Mouse (Mus musculus) megakaryocyte, embryonic 14.5 days (primary cell): ENCODE data around the gene Vwa3b. TPM values are rescaled to one million over a fixed set of nuclear protein-coding genes. Genes with fewer than 3 reads are reported as not detected.

ENCODE experiments used
- H3K27me3 ChIP-seq: replicated peaks from 2 replicates; pipeline ENCODE3; 2012; ENCODE audit warnings: inconsistent platforms
- H3K36me3 ChIP-seq: replicated peaks from 2 replicates; pipeline ENCODE3; 2012; ENCODE audit warnings: low read length, inconsistent platforms, mixed read lengths
- H3K4me1 ChIP-seq: 2 replicates; pipeline ENCODE4 v1.6.1; 2012; ENCODE audit warnings: inconsistent platforms
- H3K4me3 ChIP-seq: replicated peaks from 2 replicates; pipeline ENCODE3; 2012; ENCODE audit warnings: moderate library complexity, mild to moderate bottlenecking, inconsistent platforms
- H3K9me3 ChIP-seq: 2 replicates; pipeline ENCODE4 v1.6.1; 2012; ENCODE audit warnings: inconsistent platforms
- FLI1 ChIP-seq: IDR thresholded peaks from 2 replicates; pipeline ENCODE4 v1.6.1; 2012; ENCODE audit warnings: low read length, inconsistent platforms, mixed read lengths
- GATA1 ChIP-seq: IDR thresholded peaks from 3 replicates; pipeline ENCODE4 v1.6.1; 2012; ENCODE audit warnings: mixed read lengths, low read length, inconsistent platforms, borderline replicate concordance
- polyA plus RNA-seq: library from polyadenylated mRNA; stranded (reverse); fragments of >175 nt; gene quantifications from 2 replicates; pipeline ENCODE4 v1.2.3, GENCODE M21; 2012; ENCODE audit warnings: low replicate concordance; ENCODE audit not compliant: insufficient read depth

Vwa3b gene
- polyA plus RNA-seq, 1 experiment: not detected

- Histone ChIP-seq H3K36me3 (no peaks in the 10 kb centered on the region), H3K27me3 (peaks cover 16% of the 10 kb centered on the region), H3K4me3 (no peak overlapping the region), H3K9me3 (0 out of 2 replicates have a peak, but pooled peaks cover 5% of the 10 kb centered on the region), H3K4me1 (no peaks in the 10 kb centered on the region)
- no peak for TF ChIP-seq FLI1
- no peak for TF ChIP-seq GATA1
Measured at GRCm38 (mm10) chr1:37056831-37057561, 30.6 kb downstream of the Vwa3b start.

DNA sequence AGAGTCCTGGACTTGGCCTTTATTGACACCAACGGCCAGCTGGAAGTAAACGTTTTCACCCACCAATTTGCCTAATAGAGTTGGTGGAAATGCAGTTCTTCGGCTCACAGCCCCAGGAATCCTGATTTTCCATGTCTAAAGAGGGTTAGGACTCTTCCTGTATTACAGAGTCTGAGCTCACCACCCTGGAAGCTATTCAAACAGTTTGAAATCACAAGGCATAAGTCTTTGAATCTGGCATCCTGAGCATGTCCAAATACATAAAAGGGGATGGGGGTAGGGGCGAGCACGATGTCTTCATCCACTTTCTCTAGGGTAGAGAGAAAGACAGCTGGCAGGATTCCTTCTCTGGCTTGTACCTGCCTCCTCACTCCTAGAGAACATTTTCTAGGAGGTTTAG is 34.5 kb downstream of the Vwa3b start:
- Histone ChIP-seq H3K4me3 (no peak overlapping the region), H3K27me3 (peaks cover 20% of the 10 kb centered on the region), H3K36me3 (no peaks in the 10 kb centered on the region), H3K9me3 (0 out of 2 replicates have a peak, but pooled peaks cover 3% of the 10 kb centered on the region), H3K4me1 (no peaks in the 10 kb centered on the region)
- TF ChIP-seq GATA1 (no peak), FLI1 (no peak)

DNA sequence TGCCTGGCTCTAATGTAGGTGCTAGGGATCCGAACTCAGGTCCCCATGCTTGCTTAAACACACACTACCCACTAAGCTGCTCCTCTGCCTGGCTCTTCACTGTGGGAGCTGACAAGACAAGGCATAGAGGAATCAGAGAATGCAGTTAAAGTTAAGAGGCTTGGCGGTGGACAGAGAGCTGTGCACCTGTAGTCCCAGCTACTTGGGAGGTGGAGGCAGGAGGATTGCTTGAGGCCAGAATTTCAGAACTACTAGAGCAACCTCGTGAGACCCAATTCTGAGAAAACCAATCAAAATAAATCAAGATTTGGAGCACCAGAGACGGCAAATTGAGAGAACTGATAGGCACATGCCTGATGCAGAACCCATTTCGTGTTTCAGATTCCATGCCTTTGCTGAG is 36.7 kb downstream of the Vwa3b start:
- Histone ChIP-seq H3K27me3 (peaks cover 17% of the 10 kb centered on the region), H3K4me1 (no peaks in the 10 kb centered on the region), H3K4me3 (no peak overlapping the region), H3K36me3 (no peaks in the 10 kb centered on the region), H3K9me3 (0 out of 2 replicates have a peak, but pooled peaks cover under 1% of the 10 kb centered on the region)
- TF ChIP-seq GATA1: no peak
- no peak for TF ChIP-seq FLI1

- TF ChIP-seq GATA1: no peak
- TF ChIP-seq FLI1: no peak
- no peaks in the 10 kb centered on the region for H3K36me3 ChIP-seq
- peaks cover 15% of the 10 kb centered on the region for H3K27me3 ChIP-seq
- no peak overlapping the region for H3K4me3 ChIP-seq
- no peaks in the 10 kb centered on the region for H3K4me1 ChIP-seq
- no peaks in the 10 kb centered on the region for H3K9me3 ChIP-seq
Measured at GRCm38 (mm10) chr1:37063841-37064240, 37.4 kb downstream of the Vwa3b start.

DNA sequence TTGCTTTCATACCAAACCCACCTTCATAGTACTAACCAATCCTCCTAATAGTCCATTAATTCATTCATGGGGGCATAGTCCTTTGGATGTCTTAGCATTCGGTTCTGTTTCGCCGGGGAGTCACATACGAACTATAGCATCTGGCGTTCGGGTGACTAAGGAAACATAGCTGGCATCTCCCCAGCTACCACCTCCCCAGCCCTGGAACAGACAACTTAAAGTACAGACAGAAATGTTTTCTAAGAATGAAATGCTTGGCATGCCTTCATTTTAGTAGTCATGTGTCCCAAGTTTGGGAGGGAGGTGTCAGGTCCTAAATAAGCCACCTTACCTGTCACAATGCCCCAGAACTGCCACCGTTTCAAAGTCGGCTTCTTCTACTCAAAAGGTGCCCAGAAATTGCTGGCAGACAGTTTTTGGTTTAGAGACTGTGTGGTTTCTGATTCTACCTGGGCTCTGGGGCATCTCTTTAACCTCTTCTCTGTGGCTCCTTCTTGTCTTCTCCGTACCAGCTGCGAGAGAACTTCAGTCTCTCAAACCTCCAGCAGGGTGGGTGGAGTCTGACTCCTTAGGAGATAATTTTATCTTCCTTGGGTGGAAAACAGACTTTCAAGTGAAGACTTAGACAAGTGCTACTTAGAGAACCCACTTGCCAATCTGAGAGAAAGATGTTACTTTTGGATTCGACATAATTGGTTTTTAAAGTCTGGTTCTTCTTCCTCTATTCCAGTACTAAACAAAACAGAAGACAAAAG is 39.4 kb downstream of the Vwa3b start:
- H3K36me3 ChIP-seq: no peaks in the 10 kb centered on the region
- TF ChIP-seq GATA1: no peak
- TF ChIP-seq FLI1: no peak
- peaks cover 15% of the 10 kb centered on the region for H3K27me3 ChIP-seq
- H3K9me3 ChIP-seq: no peaks in the 10 kb centered on the region
- no peak overlapping the region for H3K4me3 ChIP-seq
- no peaks in the 10 kb centered on the region for H3K4me1 ChIP-seq

DNA sequence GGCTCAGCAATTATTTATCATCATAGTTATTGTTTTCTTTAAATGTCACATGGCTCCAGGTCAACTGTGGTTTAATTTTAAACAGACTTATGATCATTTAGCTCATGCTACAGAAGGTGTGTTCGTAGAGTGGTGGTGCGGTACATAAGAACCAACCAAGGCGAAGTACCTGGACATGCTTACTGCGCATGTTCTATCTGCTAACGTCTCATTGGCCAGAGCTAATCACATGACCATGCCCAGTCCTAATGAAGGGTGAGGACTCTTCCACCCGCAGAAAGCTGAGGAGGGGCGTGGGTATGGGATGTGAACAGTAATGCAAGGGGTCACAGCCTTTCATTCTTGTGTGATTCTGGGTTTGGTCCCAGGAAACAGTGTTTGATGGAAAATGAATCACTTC is 49.4 kb downstream of the Vwa3b start:
- H3K4me1 ChIP-seq: peaks cover 3% of the 10 kb centered on the region; the same call in 1 of the 2 replicates
- H3K4me3 ChIP-seq: no peak overlapping the region
- H3K36me3 ChIP-seq: no peaks in the 10 kb centered on the region
- no peaks in the 10 kb centered on the region for H3K9me3 ChIP-seq
- H3K27me3 ChIP-seq: peaks cover 2% of the 10 kb centered on the region
- no peak for TF ChIP-seq FLI1
- no peak for TF ChIP-seq GATA1

DNA sequence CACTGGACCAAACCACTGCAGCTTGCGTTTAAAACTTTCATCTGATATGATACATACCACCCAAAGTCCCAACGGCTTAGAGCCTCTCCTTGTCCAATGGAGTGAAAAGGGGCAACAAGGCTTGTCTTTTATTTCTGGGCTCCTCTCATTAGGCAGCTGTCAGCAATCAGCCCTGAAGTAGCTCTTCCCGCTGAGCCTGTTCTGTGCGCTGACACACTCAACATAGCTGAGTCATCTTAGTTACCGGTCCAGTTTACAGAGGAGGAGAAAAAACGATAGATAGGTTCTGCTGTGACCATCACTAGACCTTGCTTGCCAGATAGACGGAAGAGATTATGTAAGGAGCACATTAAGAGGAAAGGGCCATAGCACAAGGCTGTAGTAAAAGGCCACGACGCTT is 50.9 kb downstream of the Vwa3b start:
- Histone ChIP-seq H3K4me3 (no peak overlapping the region), H3K36me3 (no peaks in the 10 kb centered on the region), H3K4me1 (no peaks in the 10 kb centered on the region), H3K9me3 (no peaks in the 10 kb centered on the region), H3K27me3 (peaks cover 2% of the 10 kb centered on the region)
- TF ChIP-seq FLI1 (no peak), GATA1 (no peak)

DNA sequence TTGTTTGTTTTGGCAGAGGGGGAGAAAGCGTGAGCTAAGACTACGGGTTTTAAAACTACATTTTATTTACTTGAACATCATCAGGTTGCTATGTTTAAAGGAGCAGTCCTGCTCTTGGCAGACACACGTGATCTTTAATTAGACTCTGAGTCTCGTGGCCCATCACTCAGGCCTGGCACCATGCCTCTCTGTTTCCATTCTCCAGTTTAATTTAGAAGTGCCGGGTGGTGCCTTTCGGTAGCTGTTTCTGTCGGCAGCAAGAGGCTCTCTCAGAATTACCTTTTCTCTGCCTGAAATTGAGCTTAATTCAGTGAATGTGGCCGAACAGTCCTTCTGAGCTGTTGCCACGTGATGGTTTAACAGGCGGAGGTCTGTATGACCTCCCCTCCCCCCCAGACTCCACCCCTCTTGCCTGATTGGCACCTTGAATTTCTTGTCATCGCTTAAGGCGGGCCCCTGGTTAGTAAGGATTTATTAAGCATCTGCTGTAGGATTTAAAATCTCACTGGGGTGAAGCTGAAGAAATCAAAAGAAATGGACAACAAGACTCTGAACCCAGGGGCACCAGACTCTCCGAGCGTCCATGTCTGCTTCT is 51.7 kb downstream of the Vwa3b start:
- Histone ChIP-seq H3K27me3 (peaks cover 2% of the 10 kb centered on the region), H3K36me3 (no peaks in the 10 kb centered on the region), H3K4me3 (no peak overlapping the region), H3K4me1 (no peaks in the 10 kb centered on the region), H3K9me3 (no peaks in the 10 kb centered on the region)
- no peak for TF ChIP-seq GATA1
- TF ChIP-seq FLI1: no peak

- TF ChIP-seq FLI1 (no peak), GATA1 (no peak)
- H3K4me3 ChIP-seq: no peak overlapping the region
- no peaks in the 10 kb centered on the region for H3K4me1 ChIP-seq
- H3K27me3 ChIP-seq: peaks cover 2% of the 10 kb centered on the region
- no peaks in the 10 kb centered on the region for H3K9me3 ChIP-seq
- H3K36me3 ChIP-seq: no peaks in the 10 kb centered on the region
Measured at GRCm38 (mm10) chr1:37080442-37080841, 54.0 kb downstream of the Vwa3b start.
